9 mouse cellular contexts compared by ENCODE assay signal in genomic region chr16:25067276-25068249, GRCm38 (mm10).
DNase-seq lines count a peak whose midpoint lies in the region; ATAC-seq lines count a peak whose summit lies in the region.
"Had no signal": no experiment of that assay in that cellular context is flagged by ENCODE, and none has a peak within 500 bp of the region (broad histone marks: within the 10 kb centered on the region; RNA-seq: fewer than 3 reads in every experiment).

No protein-coding gene starts in this region.

- H3K4me1 ChIP-seq in heart, embryonic 12.5 days (replicated peaks) = peaks cover 13% of the 10 kb centered on the region
- H3K4me1 ChIP-seq: limb, embryonic 12.5 days had no signal

- no peak overlapping the region for H3K9ac ChIP-seq in heart, embryonic 12.5 days
- H3K9ac ChIP-seq: limb, embryonic 12.5 days had no signal

- H3K36me3 ChIP-seq in heart, embryonic 12.5 days = no peaks in the 10 kb centered on the region
- H3K36me3 ChIP-seq: limb, embryonic 12.5 days had no signal

- DNase-seq in heart, adult 11 months = peak; percentile 86
- peak; percentile 41 to 51 for DNase-seq in B cell, adult 2 months
- DNase-seq in embryo, embryonic 10.5 days (ENCODE audit: low spot score) = peak; percentile 62
- DNase-seq in kidney, postnatal 36 days = peak; percentile 63 to 67
- peak; percentile 52 for DNase-seq in thymus, postnatal 4 days
- DNase-seq in right cerebral cortex, postnatal 14 days = no peak
- DNase-seq in spleen, adult 18-20 months = no peak

- WGBS in heart, embryonic 12.5 days = 45% methylated on average over 8 of the region's 8 CpGs

- no peak for ATAC-seq in heart, embryonic 12.5 days (ENCODE audit: insufficient number of reproducible peaks, low FRiP score)

- H3K27me3 ChIP-seq in heart, embryonic 12.5 days (replicated peaks) = no peaks in the 10 kb centered on the region

- no peak overlapping the region for H3K4me3 ChIP-seq in heart, embryonic 12.5 days
- H3K4me3 ChIP-seq: limb, embryonic 12.5 days had no signal

- H3K9me3 ChIP-seq in heart, embryonic 12.5 days (replicated peaks) = no peaks in the 10 kb centered on the region
- H3K9me3 ChIP-seq: limb, embryonic 12.5 days had no signal

- H3K4me2 ChIP-seq in heart, embryonic 12.5 days = no peak overlapping the region
- H3K4me2 ChIP-seq: limb, embryonic 12.5 days had no signal

- no peak overlapping the region for H3K27ac ChIP-seq in heart, embryonic 12.5 days (ENCODE audit: poor library complexity, severe bottlenecking)
- H3K27ac ChIP-seq: limb, embryonic 12.5 days had no signal

Comparison
In these comparisons a context has a peak if more than half of its experiments do, and no peak if none do; other contexts are left out.
1. DNase-seq: peak in heart, adult 11 months (single experiment), B cell, adult 2 months (2 of 2), embryo, embryonic 10.5 days (single experiment), kidney, postnatal 36 days (2 of 2) and thymus, postnatal 4 days (single experiment); none in right cerebral cortex, postnatal 14 days (single experiment) and spleen, adult 18-20 months (0 of 2).